Mouse (Mus musculus) inflammation-experienced regulatory T-cells (primary cell): ENCODE results near the gene Grin2c. TPM values are rescaled to one million over a fixed set of nuclear protein-coding genes. Genes with fewer than 3 reads are reported as not detected.

ENCODE experiments used
- polyA plus RNA-seq, 2 experiments: library from polyadenylated mRNA; unstranded; fragments of 100-300 nt; shearing (Covaris generic); gene quantifications; one replicate each; pipeline ENCODE4 v1.2.1; 2017

Gene Grin2c
- under 1 TPM in 1 of 2 experiments, not detected in 1; 0.04 TPM for polyA plus RNA-seq

DNA sequence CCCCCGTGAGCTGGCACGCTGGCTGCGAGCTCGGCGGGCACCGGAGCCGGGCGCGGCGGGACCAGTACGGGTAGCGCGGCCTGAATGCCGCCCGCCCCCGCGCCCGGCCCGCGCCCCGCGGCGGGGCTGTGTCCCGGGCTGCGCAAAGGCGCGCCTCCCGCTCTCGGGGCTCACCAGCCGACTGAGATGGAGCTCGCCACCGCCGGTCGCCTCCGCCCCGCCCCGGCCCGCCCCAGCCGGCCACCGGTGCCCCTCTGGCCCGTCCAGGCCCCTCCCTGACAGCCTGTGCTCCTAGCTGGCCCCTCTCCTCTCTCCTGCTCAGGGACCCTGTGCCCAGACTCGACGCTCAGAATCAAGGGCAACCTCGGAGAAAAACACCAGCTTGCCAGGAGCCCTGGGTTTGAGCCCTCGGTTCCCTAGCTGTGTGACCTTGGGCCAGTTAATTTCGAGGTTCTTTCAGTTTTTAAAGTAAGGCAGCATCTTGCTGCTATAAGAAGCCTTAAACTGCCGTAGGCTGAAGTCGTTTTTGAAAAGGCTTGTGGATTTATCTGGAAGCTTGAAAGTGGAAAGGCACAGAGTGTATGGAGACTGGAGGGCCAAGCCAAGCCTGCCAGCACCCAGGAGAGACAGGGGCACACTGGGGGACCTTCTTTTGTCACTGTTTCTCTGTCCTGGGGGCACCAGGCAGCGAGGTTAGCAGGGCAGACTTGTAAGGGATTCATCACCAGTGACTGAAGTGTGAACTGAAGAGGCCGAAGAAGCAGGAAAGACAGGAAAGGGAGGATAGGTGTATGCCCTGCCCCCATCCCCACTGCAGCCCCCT lies at the start of gene Grin2c:
Grin2c (minus strand) TSS at position 183 of the 823 bp plus-strand sequence.

DNA sequence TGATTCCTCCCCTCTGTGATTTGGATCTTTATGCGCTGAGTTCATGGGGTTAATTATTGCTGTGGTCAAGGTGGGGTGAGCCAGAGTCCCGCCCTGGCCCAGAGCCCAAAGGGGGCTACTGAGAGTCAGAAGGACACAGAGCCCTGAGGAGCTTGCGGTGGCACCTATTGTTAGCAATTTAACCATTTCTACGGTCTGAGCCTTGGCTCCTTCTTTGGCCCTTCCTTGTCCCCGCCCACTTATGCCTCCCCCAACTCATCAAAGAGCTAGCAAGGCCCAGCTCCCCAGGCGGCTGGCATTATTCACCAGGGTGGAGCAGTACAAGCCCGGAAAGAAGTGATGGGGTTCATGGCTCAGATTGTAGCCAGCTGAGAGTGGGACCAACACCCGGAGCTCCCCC lies 39.8 kb upstream of the Grin2c start, which contains the start of gene Otop2:
Otop2 (plus strand) TSS at position 301 of the 400 bp plus-strand sequence.

DNA sequence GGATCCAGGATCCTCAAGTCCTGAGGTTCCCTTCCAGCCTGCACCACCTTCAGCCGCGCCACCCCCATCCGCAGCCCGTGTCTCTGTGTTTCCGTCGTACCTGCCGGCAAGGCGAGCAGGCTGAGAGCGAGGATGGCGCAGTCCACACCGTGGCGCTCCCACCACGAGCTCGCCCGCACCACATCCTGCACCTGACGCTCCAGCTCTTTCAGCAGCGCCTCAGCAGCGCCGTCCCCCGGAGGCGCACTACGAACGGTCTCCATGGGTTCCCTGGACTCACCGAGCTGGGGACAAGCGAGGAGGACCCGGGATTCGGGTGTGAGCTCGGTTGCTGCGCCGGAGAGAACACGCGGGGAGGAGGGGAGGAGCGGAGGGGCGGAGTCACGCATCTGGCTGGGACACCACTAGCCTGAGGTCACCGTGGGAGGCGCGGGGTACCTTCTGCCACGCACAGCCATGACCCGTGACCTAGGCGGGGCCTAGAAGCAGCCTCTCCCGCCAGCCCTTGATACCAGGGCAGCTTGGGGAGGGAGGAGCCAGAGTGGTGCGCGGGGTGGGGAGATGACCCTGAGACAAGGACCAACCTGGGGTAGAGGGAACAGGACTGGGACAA lies 30.3 kb upstream of the Grin2c start, which contains the start of gene Fads6:
Fads6 (minus strand) TSS at position 450 of the 613 bp plus-strand sequence.

DNA sequence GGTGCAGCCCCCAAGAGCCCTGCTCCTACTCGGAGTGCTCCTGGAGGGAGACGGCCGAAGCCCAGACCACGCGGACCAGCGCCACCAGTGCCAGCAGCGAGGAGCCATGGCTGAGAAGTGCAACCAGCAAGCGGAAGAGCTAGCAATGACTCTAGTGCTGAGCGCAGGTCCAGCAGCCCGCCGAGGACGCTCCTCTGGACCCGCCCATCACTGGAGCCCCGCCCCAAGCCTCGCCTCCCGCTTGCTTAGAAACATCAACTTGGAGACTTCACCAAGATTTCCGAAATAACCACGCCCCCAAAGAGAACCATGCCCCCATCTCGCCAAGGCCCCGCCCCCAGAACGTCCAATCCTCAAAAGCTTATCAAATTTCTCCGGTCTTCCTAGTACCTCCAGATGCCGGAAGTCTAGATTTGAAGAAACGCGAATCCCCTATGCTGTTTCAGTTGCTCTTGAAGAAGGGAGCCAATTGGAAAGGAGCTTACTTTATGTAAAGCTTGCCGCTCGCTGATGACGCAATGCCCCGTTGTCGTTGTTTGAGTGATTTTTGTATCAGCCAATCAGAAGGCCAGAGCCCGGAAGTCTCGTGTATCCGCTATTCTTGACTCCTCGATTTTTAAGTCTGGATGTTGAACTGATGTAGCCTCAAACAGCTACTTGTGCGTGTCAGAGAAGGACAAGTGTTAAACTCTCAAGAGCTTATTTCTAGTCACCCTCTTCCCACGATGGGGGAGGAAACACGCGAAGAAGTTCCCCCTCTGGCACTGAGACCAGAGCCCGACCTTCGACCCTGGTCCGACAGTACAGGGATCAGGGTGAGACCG lies 9.9 kb upstream of the Grin2c start, which contains the start of gene Fdxr:
Fdxr (minus strand) TSS at position 271 of the 824 bp plus-strand sequence.

Other genes with a start within 250 kb of the Grin2c start
- gene Cd300ld4, start 240.2 kb downstream of the Grin2c start, polyA plus RNA-seq: not detected
- gene Cd300ld5, start 229.5 kb downstream of the Grin2c start, polyA plus RNA-seq: not detected
- not detected for gene Cd300ld3, start 218.8 kb downstream of the Grin2c start, polyA plus RNA-seq
- gene Cd300e, start 205.1 kb downstream of the Grin2c start, polyA plus RNA-seq: 1 to 10 TPM in 1 of 2 experiments, not detected in 1; 3.1 TPM
- gene Rab37, start 175.8 kb downstream of the Grin2c start, polyA plus RNA-seq: 100 to 1,000 TPM; 154 to 188 TPM
- under 1 TPM; 0.39 to 0.98 TPM for gene Cd300lf, start 133.3 kb downstream of the Grin2c start, polyA plus RNA-seq
- gene Slc9a3r1, start 103.9 kb downstream of the Grin2c start, polyA plus RNA-seq: 100 to 1,000 TPM; 433 to 435 TPM
- gene Tmem104, start 79.8 kb downstream of the Grin2c start, polyA plus RNA-seq: 10 to 100 TPM; 15.3 to 15.4 TPM
- 10 to 100 TPM; 14.0 to 15.7 TPM for gene Nat9, start 79.4 kb downstream of the Grin2c start, polyA plus RNA-seq
- gene Fdxr, start 9.8 kb upstream of the Grin2c start, polyA plus RNA-seq: 10 to 100 TPM; 25.0 to 35.0 TPM
- gene Fads6, start 30.4 kb upstream of the Grin2c start, polyA plus RNA-seq: 1 to 10 TPM in 1 of 2 experiments, under 1 TPM in 1; 0.87 to 1.1 TPM
- not detected for gene Otop2, start 39.9 kb upstream of the Grin2c start, polyA plus RNA-seq
- not detected for gene Ush1g, start 54.8 kb upstream of the Grin2c start, polyA plus RNA-seq
- under 1 TPM in 1 of 2 experiments, not detected in 1; 0.89 TPM for gene Otop3, start 67.5 kb upstream of the Grin2c start, polyA plus RNA-seq
- 1 to 10 TPM; 6.2 to 9.8 TPM for gene Hid1, start 100.5 kb upstream of the Grin2c start, polyA plus RNA-seq
- under 1 TPM in 1 of 2 experiments, not detected in 1; 0.24 TPM for gene Cdr2l, start 114.7 kb upstream of the Grin2c start, polyA plus RNA-seq
- gene Mrpl58, start 136.5 kb upstream of the Grin2c start, polyA plus RNA-seq: 100 to 1,000 TPM; 140 TPM
- gene Atp5h, start 152.7 kb upstream of the Grin2c start, polyA plus RNA-seq: 100 to 1,000 TPM; 599 to 724 TPM
- 10 to 100 TPM; 53.6 to 95.0 TPM for gene Kctd2, start 152.9 kb upstream of the Grin2c start, polyA plus RNA-seq
- gene Trim80, start 173.3 kb upstream of the Grin2c start, polyA plus RNA-seq: under 1 TPM in 1 of 2 experiments, not detected in 1; 0.15 TPM
- 10 to 100 TPM in 1 of 2 experiments, 1 to 10 TPM in 1; 5.5 to 33.6 TPM for gene Slc16a5, start 195.2 kb upstream of the Grin2c start, polyA plus RNA-seq
- 100 to 1,000 TPM in 1 of 2 experiments, 10 to 100 TPM in 1; 98.8 to 112 TPM for gene Armc7, start 208.4 kb upstream of the Grin2c start, polyA plus RNA-seq
- 100 to 1,000 TPM; 323 to 410 TPM for gene Nt5c, start 224.6 kb upstream of the Grin2c start, polyA plus RNA-seq
- gene Jpt1, start 247.1 kb upstream of the Grin2c start, polyA plus RNA-seq: 100 to 1,000 TPM; 464 to 578 TPM